Mouse (Mus musculus) neural tube, embryonic 12.5 days (tissue): Measurements from ENCODE around the gene Tnik. TPM values are rescaled to one million over a fixed set of nuclear protein-coding genes. Genes with fewer than 3 reads are reported as not detected.

ENCODE experiments used
- ATAC-seq: fragments of 200-750 bp; cut with Nextera tagmentation; 2 replicates; pipeline ENCODE4 v1.8.0; 2017; ENCODE audit warnings: low read depth, mild to moderate bottlenecking, moderate TSS enrichment, moderate library complexity; ENCODE audit not compliant: low FRiP score
- H3K27ac ChIP-seq: fragments of 300-500 bp; sonication (generic); 2 replicates; pipeline ENCODE4 v1.5.1; 2016
- H3K27me3 ChIP-seq: fragments of 300-500 bp; sonication (generic); replicated peaks from 2 replicates; pipeline ENCODE4 v1.6.1; 2016; ENCODE audit warnings: mild to moderate bottlenecking
- H3K36me3 ChIP-seq: fragments of 300-500 bp; sonication (generic); 2 replicates; pipeline ENCODE4 v1.6.1; 2016; ENCODE audit warnings: mild to moderate bottlenecking
- H3K4me1 ChIP-seq: fragments of 300-500 bp; sonication (generic); 2 replicates; pipeline ENCODE4 v1.6.1; 2016
- H3K4me2 ChIP-seq: fragments of 300-500 bp; sonication (generic); replicated peaks from 2 replicates; pipeline ENCODE4 v1.6.1; 2016; ENCODE audit warnings: mild to moderate bottlenecking
- H3K4me3 ChIP-seq: fragments of 300-500 bp; sonication (generic); 2 replicates; pipeline ENCODE4 v1.5.1; 2016
- H3K9ac ChIP-seq: fragments of 300-500 bp; sonication (generic); 2 replicates; pipeline ENCODE4 v1.6.1; 2016; ENCODE audit warnings: mild to moderate bottlenecking
- H3K9me3 ChIP-seq: fragments of 300-500 bp; sonication (generic); 2 replicates; pipeline ENCODE4 v1.6.1; 2016; ENCODE audit warnings: mild to moderate bottlenecking
- WGBS: fragments of 180-500 bp; shearing (Covaris S2); methylation state at CpG from one replicate; pipeline ENCODE4 v1.1.7; 2016; 5-methylcytosine and 5-hydroxymethylcytosine counted together
- polyA plus RNA-seq: library from polyadenylated mRNA; unstranded; fragments of >200 nt; fragmentation: Nextera tagmentation; extraction: Ambion mirVana; gene quantifications from 2 replicates; pipeline ENCODE4 v1.2.1, GENCODE M21; 2016

Gene Tnik
- polyA plus RNA-seq, 1 experiment from 2014 or later, result 50.6 TPM

GRCm38 (mm10) chr3:28523004-28523482, 260.0 kb downstream of the Tnik start:
- peaks cover 6% of the 10 kb centered on the region; the same call in 1 of the 2 replicates for H3K4me1 ChIP-seq
- H3K9me3 ChIP-seq, result no peaks in the 10 kb centered on the region
- no peak overlapping the region for H3K4me2 ChIP-seq
- WGBS, result 43% methylated on average over 6 of the region's 6 CpGs
- H3K27me3 ChIP-seq, result no peaks in the 10 kb centered on the region
- H3K4me3 ChIP-seq, result no peak overlapping the region
- H3K9ac ChIP-seq, result no peak overlapping the region
- H3K36me3 ChIP-seq, result no peaks in the 10 kb centered on the region
- no peak overlapping the region for H3K27ac ChIP-seq
- no peak for ATAC-seq

- Histone ChIP-seq H3K27me3 (no peaks in the 10 kb centered on the region), H3K4me1 (peaks cover 6% of the 10 kb centered on the region; the same call in 1 of the 2 replicates), H3K36me3 (no peaks in the 10 kb centered on the region), H3K9ac (no peak overlapping the region), H3K9me3 (no peaks in the 10 kb centered on the region), H3K27ac (no peak overlapping the region), H3K4me2 (no peak overlapping the region), H3K4me3 (no peak overlapping the region)
- WGBS, result 38% methylated on average over 4 of the region's 4 CpGs
- ATAC-seq, result no peak
These were observed 260.6 kb downstream of the Tnik start for GRCm38 (mm10) chr3:28523541-28524165.

- no peaks in the 10 kb centered on the region for H3K9me3 ChIP-seq
- no peak overlapping the region for H3K4me2 ChIP-seq
- H3K9ac ChIP-seq, result no peak overlapping the region
- peaks cover 6% of the 10 kb centered on the region; the same call in 1 of the 2 replicates for H3K4me1 ChIP-seq
- 89% methylated on average over 3 of the region's 3 CpGs for WGBS
- H3K27me3 ChIP-seq, result no peaks in the 10 kb centered on the region
- ATAC-seq, result no peak
- no peaks in the 10 kb centered on the region for H3K36me3 ChIP-seq
- no peak overlapping the region for H3K4me3 ChIP-seq
- H3K27ac ChIP-seq, result no peak overlapping the region
These were observed 261.5 kb downstream of the Tnik start for GRCm38 (mm10) chr3:28524562-28524961.

GRCm38 (mm10) chr3:28526671-28527070, 263.7 kb downstream of the Tnik start:
- 67% methylated on average over 2 of the region's 2 CpGs for WGBS
- no peaks in the 10 kb centered on the region for H3K9me3 ChIP-seq
- ATAC-seq, result no peak
- no peaks in the 10 kb centered on the region for H3K36me3 ChIP-seq
- H3K4me3 ChIP-seq, result no peak overlapping the region
- peaks cover 6% of the 10 kb centered on the region; the same call in 1 of the 2 replicates for H3K4me1 ChIP-seq
- no peaks in the 10 kb centered on the region for H3K27me3 ChIP-seq
- H3K9ac ChIP-seq, result no peak overlapping the region
- H3K27ac ChIP-seq, result no peak overlapping the region
- H3K4me2 ChIP-seq, result no peak overlapping the region

GRCm38 (mm10) chr3:28527231-28527630, 264.2 kb downstream of the Tnik start:
- Histone ChIP-seq H3K27ac (no peak overlapping the region), H3K36me3 (no peaks in the 10 kb centered on the region), H3K4me1 (peaks cover 6% of the 10 kb centered on the region; the same call in 1 of the 2 replicates), H3K27me3 (no peaks in the 10 kb centered on the region), H3K9me3 (no peaks in the 10 kb centered on the region), H3K4me2 (no peak overlapping the region), H3K4me3 (no peak overlapping the region), H3K9ac (no peak overlapping the region)
- 96% methylated on average over 4 of the region's 4 CpGs for WGBS
- no peak for ATAC-seq

- 81% methylated on average over 4 of the region's 4 CpGs for WGBS
- Histone ChIP-seq H3K27ac (no peak overlapping the region), H3K27me3 (no peaks in the 10 kb centered on the region), H3K4me2 (no peak overlapping the region), H3K36me3 (no peaks in the 10 kb centered on the region), H3K4me1 (no peaks in the 10 kb centered on the region), H3K9me3 (no peaks in the 10 kb centered on the region), H3K9ac (no peak overlapping the region), H3K4me3 (no peak overlapping the region)
- ATAC-seq, result no peak
These were observed 266.5 kb downstream of the Tnik start for GRCm38 (mm10) chr3:28529548-28529947.

- 79% methylated on average over 15 of the region's 15 CpGs for WGBS
- H3K4me2 ChIP-seq, result no peak overlapping the region
These were observed 268.4 kb downstream of the Tnik start for GRCm38 (mm10) chr3:28531294-28531956.

GRCm38 (mm10) chr3:28532666-28533065, 269.7 kb downstream of the Tnik start:
- Histone ChIP-seq H3K9me3 (no peaks in the 10 kb centered on the region), H3K36me3 (no peaks in the 10 kb centered on the region), H3K4me1 (no peaks in the 10 kb centered on the region), H3K4me2 (no peak overlapping the region), H3K27me3 (no peaks in the 10 kb centered on the region), H3K4me3 (no peak overlapping the region), H3K27ac (no peak overlapping the region), H3K9ac (no peak overlapping the region)
- 92% methylated on average over 7 of the region's 7 CpGs for WGBS
- ATAC-seq, result no peak

More at GRCm38 (mm10) chr3:28531294-28531956, 268.4 kb downstream of the Tnik start:
- Histone ChIP-seq H3K9ac (no peak overlapping the region), H3K27ac (no peak overlapping the region), H3K36me3 (no peaks in the 10 kb centered on the region), H3K9me3 (no peaks in the 10 kb centered on the region), H3K4me3 (no peak overlapping the region), H3K27me3 (no peaks in the 10 kb centered on the region), H3K4me1 (no peaks in the 10 kb centered on the region)
- ATAC-seq, result no peak

- Histone ChIP-seq H3K27ac (no peak overlapping the region), H3K9ac (no peak overlapping the region), H3K4me1 (no peaks in the 10 kb centered on the region), H3K4me2 (no peak overlapping the region), H3K4me3 (no peak overlapping the region), H3K27me3 (no peaks in the 10 kb centered on the region), H3K36me3 (no peaks in the 10 kb centered on the region), H3K9me3 (no peaks in the 10 kb centered on the region)
- 91% methylated on average over 5 of the region's 5 CpGs for whole genome bisulfite sequencing
- no peak for ATAC-seq
These were observed 277.1 kb downstream of the Tnik start for GRCm38 (mm10) chr3:28540121-28540520.

GRCm38 (mm10) chr3:28542941-28543340, 279.9 kb downstream of the Tnik start:
- no peak overlapping the region for H3K27ac ChIP-seq
- H3K27me3 ChIP-seq, result no peaks in the 10 kb centered on the region
- no peak overlapping the region for H3K4me2 ChIP-seq
- no peak overlapping the region for H3K9ac ChIP-seq
- H3K4me1 ChIP-seq, result peaks cover under 1% of the 10 kb centered on the region; the same call in 1 of the 2 replicates
- H3K9me3 ChIP-seq, result no peaks in the 10 kb centered on the region
- 91% methylated on average over 3 of the region's 3 CpGs for WGBS
- no peaks in the 10 kb centered on the region for H3K36me3 ChIP-seq
- ATAC-seq, result no peak
- H3K4me3 ChIP-seq, result no peak overlapping the region

GRCm38 (mm10) chr3:28543380-28543984, 280.5 kb downstream of the Tnik start:
- no peak overlapping the region for H3K27ac ChIP-seq
- WGBS, result 74% methylated on average over 10 of the region's 10 CpGs
- H3K4me2 ChIP-seq, result no peak overlapping the region
- H3K9ac ChIP-seq, result no peak overlapping the region
- H3K4me3 ChIP-seq, result no peak overlapping the region
- peaks cover 5% of the 10 kb centered on the region; the same call in 1 of the 2 replicates for H3K4me1 ChIP-seq
- H3K9me3 ChIP-seq, result no peaks in the 10 kb centered on the region
- ATAC-seq, result no peak
- H3K36me3 ChIP-seq, result no peaks in the 10 kb centered on the region
- H3K27me3 ChIP-seq, result no peaks in the 10 kb centered on the region

- H3K36me3 ChIP-seq, result no peaks in the 10 kb centered on the region
- H3K27me3 ChIP-seq, result no peaks in the 10 kb centered on the region
- H3K4me3 ChIP-seq, result no peak overlapping the region
- no peak for ATAC-seq
- H3K9me3 ChIP-seq, result no peaks in the 10 kb centered on the region
- no peak overlapping the region for H3K9ac ChIP-seq
- 68% methylated on average over 11 of the region's 11 CpGs for WGBS
- no peak overlapping the region for H3K27ac ChIP-seq
- H3K4me2 ChIP-seq, result no peak overlapping the region
- H3K4me1 ChIP-seq, result peaks cover 13% of the 10 kb centered on the region
These were observed 281.4 kb downstream of the Tnik start for GRCm38 (mm10) chr3:28544345-28544869.
